ENCODE assay signal across 23 mouse cellular contexts in genomic region chr7:56843565-56843964, GRCm38 (mm10).
DNase-seq lines count a peak whose midpoint lies in the region; ATAC-seq lines count a peak whose summit lies in the region.
"Had no signal": no experiment of that assay in that cellular context is flagged by ENCODE, and none has a peak within 500 bp of the region (broad histone marks: within the 10 kb centered on the region; RNA-seq: fewer than 3 reads in every experiment).

No protein-coding gene starts in this region.

- no peak overlapping the region for H3K4me3 ChIP-seq in hindbrain, embryonic 14.5 days (replicated peaks; ENCODE audit: low read length)
- no peak overlapping the region for H3K4me3 ChIP-seq in midbrain, embryonic 15.5 days
- H3K4me3 ChIP-seq: embryonic facial prominence, embryonic 10.5 days; forebrain, embryonic 13.5 days; heart, embryonic 10.5 days; hindbrain, embryonic 13.5 days had no signal

- ATAC-seq in hindbrain, embryonic 14.5 days (ENCODE audit: low FRiP score), result no peak
- ATAC-seq in midbrain, embryonic 15.5 days (replicated peaks), result no peak
- ATAC-seq: activated CD4-positive, CD25-positive, alpha-beta regulatory T cell, adult 4 months; forebrain, embryonic 13.5 days; forebrain, postnatal 0 days; Patski had no signal

- no peaks in the 10 kb centered on the region for H3K9me3 ChIP-seq in hindbrain, embryonic 14.5 days (ENCODE audit: control insufficient read depth, low read length)
- no peaks in the 10 kb centered on the region for H3K9me3 ChIP-seq in midbrain, embryonic 15.5 days
- H3K9me3 ChIP-seq: embryonic facial prominence, embryonic 10.5 days; forebrain, embryonic 13.5 days; heart, embryonic 10.5 days; hindbrain, embryonic 13.5 days had no signal

- 93% methylated on average over 5 of the region's 5 CpGs for WGBS in hindbrain, embryonic 14.5 days
- 89% methylated on average over 5 of the region's 5 CpGs for WGBS in midbrain, embryonic 15.5 days

- no peaks in the 10 kb centered on the region for H3K4me1 ChIP-seq in hindbrain, embryonic 14.5 days (replicated peaks; ENCODE audit: control insufficient read depth, insufficient read depth, low read length)
- H3K4me1 ChIP-seq in midbrain, embryonic 15.5 days, result no peaks in the 10 kb centered on the region
- H3K4me1 ChIP-seq: embryonic facial prominence, embryonic 10.5 days; forebrain, embryonic 13.5 days; heart, embryonic 10.5 days; hindbrain, embryonic 13.5 days had no signal

- no peak overlapping the region for H3K9ac ChIP-seq in hindbrain, embryonic 14.5 days
- no peak overlapping the region for H3K9ac ChIP-seq in midbrain, embryonic 15.5 days
- H3K9ac ChIP-seq: forebrain, embryonic 13.5 days; forebrain, postnatal 0 days; hindbrain, embryonic 13.5 days had no signal

- H3K27me3 ChIP-seq in hindbrain, embryonic 14.5 days (ENCODE audit: control insufficient read depth, insufficient read depth, low read length), result no peaks in the 10 kb centered on the region
- no peaks in the 10 kb centered on the region for H3K27me3 ChIP-seq in midbrain, embryonic 15.5 days (replicated peaks)
- H3K27me3 ChIP-seq: CH12.LX; forebrain, embryonic 13.5 days; hindbrain, embryonic 13.5 days; Patski had no signal

- H3K27ac ChIP-seq in hindbrain, embryonic 14.5 days, result no peak overlapping the region
- no peak overlapping the region for H3K27ac ChIP-seq in midbrain, embryonic 15.5 days
- H3K27ac ChIP-seq: embryonic facial prominence, embryonic 10.5 days; forebrain, embryonic 13.5 days; heart, embryonic 10.5 days; hindbrain, embryonic 13.5 days had no signal

- no peaks in the 10 kb centered on the region for H3K36me3 ChIP-seq in hindbrain, embryonic 14.5 days (replicated peaks; ENCODE audit: control insufficient read depth, insufficient read depth)
- no peaks in the 10 kb centered on the region for H3K36me3 ChIP-seq in midbrain, embryonic 15.5 days (replicated peaks)
- H3K36me3 ChIP-seq: embryonic facial prominence, embryonic 10.5 days; heart, embryonic 10.5 days; hindbrain, embryonic 13.5 days had no signal

- peak; percentile 13 for DNase-seq in right cerebral cortex, adult 18-20 months
- no peak for DNase-seq in right cerebral cortex, postnatal 25 days
- peak; percentile 58 to 83 for DNase-seq in layer of hippocampus, adult 18-20 months (ENCODE audit: low spot score in 2 of 2)
- DNase-seq in layer of hippocampus, adult 9-11 months, result peak; percentile 83
- DNase-seq in hindbrain, embryonic 14.5 days (ENCODE audit: low spot score), result no peak
- DNase-seq in cerebellum, postnatal 25 days, result no peak
- DNase-seq: adrenal gland, adult 2 months; adrenal gland, postnatal 36 days; cerebellum, adult 11 months; cerebellum, adult 9-10 months; cerebellum, postnatal 36 days; forebrain, postnatal 0 days; gastrocnemius, postnatal 36 days; heart, adult 18-20 months; heart, postnatal 10 days had no signal

- H3K4me2 ChIP-seq in hindbrain, embryonic 14.5 days (replicated peaks), result no peak overlapping the region
- no peak overlapping the region for H3K4me2 ChIP-seq in midbrain, embryonic 15.5 days
- H3K4me2 ChIP-seq: forebrain, embryonic 13.5 days; hindbrain, embryonic 13.5 days had no signal

Comparison
In these comparisons a context has a peak if more than half of its experiments do, and no peak if none do; other contexts are left out.
1. DNase-seq: peak in right cerebral cortex, adult 18-20 months (single experiment), layer of hippocampus, adult 18-20 months (2 of 2) and layer of hippocampus, adult 9-11 months (single experiment); none in right cerebral cortex, postnatal 25 days (single experiment), hindbrain, embryonic 14.5 days (single experiment) and cerebellum, postnatal 25 days (0 of 2).